Mouse (Mus musculus) brain, embryonic 14.5 days (tissue): ENCODE results near the gene Pacrg.

Source experiments
- CTCF ChIP-seq: fragments of 200-500 bp; IDR thresholded peaks from 2 replicates; pipeline ENCODE4 v1.5.1; 2012; ENCODE audit warnings: inconsistent platforms, mild to moderate bottlenecking, moderate library complexity, borderline replicate concordance; ENCODE audit not compliant: insufficient read depth, insufficient read length; ENCODE audit errors: extremely low read depth
- POLR2A ChIP-seq: fragments of 200-500 bp; IDR thresholded peaks from 2 replicates; pipeline ENCODE4 v1.6.1; 2012; ENCODE audit warnings: mild to moderate bottlenecking, inconsistent platforms, borderline replicate concordance; ENCODE audit not compliant: poor library complexity, insufficient read depth, insufficient read length, severe bottlenecking; ENCODE audit errors: extremely low read depth

- TF ChIP-seq POLR2A (no peak), CTCF (no peak)
Observed at GRCm38 (mm10) chr17:10432525-10433180, 407.5 kb downstream of the Pacrg start.
